Mouse (Mus musculus): ENCODE measurements around the gene Il13. TPM values are rescaled to one million over a fixed set of nuclear protein-coding genes. Genes with fewer than 3 reads are reported as not detected.

The Il13 gene
- polyA plus RNA-seq, 1 experiment from 2014 or later = not detected

GRCm38 (mm10) chr11:53623573-53623972 is 10.9 kb downstream of the Il13 start:
- ATAC-seq (ENCODE audit: low FRiP score, low TSS enrichment) (no peak), DNase-seq (no peak)
- Histone ChIP-seq H3K36me3 (ENCODE audit: control insufficient read depth, insufficient read depth, low read length) (no peaks in the 10 kb centered on the region), H3K4me2 (ENCODE audit: low read length) (no peak overlapping the region), H3K27ac (replicated peaks; ENCODE audit: low read depth, low read length) (no peak overlapping the region), H3K4me1 (ENCODE audit: control insufficient read depth, insufficient read depth, low read length) (no peaks in the 10 kb centered on the region), H3K9me3 (ENCODE audit: control insufficient read depth, low read length) (no peaks in the 10 kb centered on the region), H3K9ac (replicated peaks; ENCODE audit: low read length) (no peak overlapping the region), H3K27me3 (ENCODE audit: control insufficient read depth, insufficient read depth, low read length) (no peaks in the 10 kb centered on the region), H3K4me3 (replicated peaks; ENCODE audit: low read depth, low read length) (no peak overlapping the region)
- 95% methylated on average over 9 of the region's 9 CpGs for WGBS

- no peaks in the 10 kb centered on the region for H3K4me1 ChIP-seq (ENCODE audit: control insufficient read depth, insufficient read depth, low read length)
- H3K27ac ChIP-seq (replicated peaks; ENCODE audit: low read depth, low read length) = no peak overlapping the region
- no peak overlapping the region for H3K4me3 ChIP-seq (replicated peaks; ENCODE audit: low read depth, low read length)
- H3K4me2 ChIP-seq (ENCODE audit: low read length) = no peak overlapping the region
- no peak overlapping the region for H3K9ac ChIP-seq (replicated peaks; ENCODE audit: low read length)
- no peak for ATAC-seq (ENCODE audit: low FRiP score, low TSS enrichment)
- WGBS = 78% methylated on average over 6 of the region's 6 CpGs
- no peaks in the 10 kb centered on the region for H3K36me3 ChIP-seq (ENCODE audit: control insufficient read depth, insufficient read depth, low read length)
- no peaks in the 10 kb centered on the region for H3K27me3 ChIP-seq (ENCODE audit: control insufficient read depth, insufficient read depth, low read length)
- no peak for DNase-seq
- no peaks in the 10 kb centered on the region for H3K9me3 ChIP-seq (ENCODE audit: control insufficient read depth, low read length)
Observed at GRCm38 (mm10) chr11:53622440-53622806, 12.1 kb downstream of the Il13 start.

GRCm38 (mm10) chr11:53621582-53622439 is 12.7 kb downstream of the Il13 start:
- WGBS = 89% methylated on average over 11 of the region's 11 CpGs
- Histone ChIP-seq H3K27me3 (ENCODE audit: control insufficient read depth, insufficient read depth, low read length) (no peaks in the 10 kb centered on the region), H3K4me1 (ENCODE audit: control insufficient read depth, insufficient read depth, low read length) (no peaks in the 10 kb centered on the region), H3K9ac (replicated peaks; ENCODE audit: low read length) (no peak overlapping the region), H3K36me3 (ENCODE audit: control insufficient read depth, insufficient read depth, low read length) (no peaks in the 10 kb centered on the region), H3K4me2 (ENCODE audit: low read length) (no peak overlapping the region), H3K27ac (replicated peaks; ENCODE audit: low read depth, low read length) (no peak overlapping the region), H3K4me3 (replicated peaks; ENCODE audit: low read depth, low read length) (no peak overlapping the region), H3K9me3 (ENCODE audit: control insufficient read depth, low read length) (no peaks in the 10 kb centered on the region)
- ATAC-seq (ENCODE audit: low FRiP score, low TSS enrichment) (no peak), DNase-seq (no peak)

GRCm38 (mm10) chr11:53620094-53620493 is 14.4 kb downstream of the Il13 start:
- WGBS = 90% methylated on average over 4 of the region's 4 CpGs
- no peak for DNase-seq

GRCm38 (mm10) chr11:53619428-53619827 is 15.1 kb downstream of the Il13 start:
- Histone ChIP-seq H3K27ac (replicated peaks; ENCODE audit: low read depth, low read length) (no peak overlapping the region), H3K36me3 (ENCODE audit: control insufficient read depth, insufficient read depth, low read length) (no peaks in the 10 kb centered on the region), H3K9me3 (ENCODE audit: control insufficient read depth, low read length) (no peaks in the 10 kb centered on the region), H3K27me3 (ENCODE audit: control insufficient read depth, insufficient read depth, low read length) (no peaks in the 10 kb centered on the region), H3K4me1 (ENCODE audit: control insufficient read depth, insufficient read depth, low read length) (no peaks in the 10 kb centered on the region), H3K4me2 (ENCODE audit: low read length) (no peak overlapping the region), H3K4me3 (replicated peaks; ENCODE audit: low read depth, low read length) (no peak overlapping the region), H3K9ac (replicated peaks; ENCODE audit: low read length) (no peak overlapping the region)
- WGBS = 75% methylated on average over 6 of the region's 6 CpGs
- DNase-seq = no peak
- no peak for ATAC-seq (ENCODE audit: low FRiP score, low TSS enrichment)

More at GRCm38 (mm10) chr11:53620094-53620493, 14.4 kb downstream of the Il13 start:
- no peak overlapping the region for H3K9ac ChIP-seq (replicated peaks; ENCODE audit: low read length)
- no peaks in the 10 kb centered on the region for H3K4me1 ChIP-seq (ENCODE audit: control insufficient read depth, insufficient read depth, low read length)
- no peak for ATAC-seq (ENCODE audit: low FRiP score, low TSS enrichment)
- no peak overlapping the region for H3K27ac ChIP-seq (replicated peaks; ENCODE audit: low read depth, low read length)
- no peaks in the 10 kb centered on the region for H3K9me3 ChIP-seq (ENCODE audit: control insufficient read depth, low read length)
- no peaks in the 10 kb centered on the region for H3K36me3 ChIP-seq (ENCODE audit: control insufficient read depth, insufficient read depth, low read length)
- H3K27me3 ChIP-seq (ENCODE audit: control insufficient read depth, insufficient read depth, low read length) = no peaks in the 10 kb centered on the region
- no peak overlapping the region for H3K4me3 ChIP-seq (replicated peaks; ENCODE audit: low read depth, low read length)
- H3K4me2 ChIP-seq (ENCODE audit: low read length) = no peak overlapping the region

GRCm38 (mm10) chr11:53618619-53619198 is 15.8 kb downstream of the Il13 start, which contains the start of gene Il4:
Gene Il4 (minus strand): TSS chr11:53618669.
- Histone ChIP-seq H3K4me3 (replicated peaks; ENCODE audit: low read depth, low read length) (no peak within 1 kb of the TSS), H3K9ac (replicated peaks; ENCODE audit: low read length) (no peak within 1 kb of the TSS), H3K4me2 (ENCODE audit: low read length) (no peak within 1 kb of the TSS), H3K27me3 (ENCODE audit: control insufficient read depth, insufficient read depth, low read length) (no peaks in the 10 kb centered on the region), H3K4me1 (ENCODE audit: control insufficient read depth, insufficient read depth, low read length) (no peaks in the 10 kb centered on the region), H3K9me3 (ENCODE audit: control insufficient read depth, low read length) (no peaks in the 10 kb centered on the region), H3K27ac (replicated peaks; ENCODE audit: low read depth, low read length) (no peak within 1 kb of the TSS), H3K36me3 (ENCODE audit: control insufficient read depth, insufficient read depth, low read length) (no peaks in the 10 kb centered on the region)
- no peak for DNase-seq
- no peak for ATAC-seq (ENCODE audit: low FRiP score, low TSS enrichment)
- 83% methylated on average over 7 of the region's 7 CpGs for WGBS

- H3K36me3 ChIP-seq (ENCODE audit: control insufficient read depth, insufficient read depth, low read length) = no peaks in the 10 kb centered on the region
- H3K27me3 ChIP-seq (ENCODE audit: control insufficient read depth, insufficient read depth, low read length) = no peaks in the 10 kb centered on the region
- WGBS = 55% methylated on average over 4 of the region's 4 CpGs
- no peak overlapping the region for H3K9ac ChIP-seq (replicated peaks; ENCODE audit: low read length)
- no peaks in the 10 kb centered on the region for H3K9me3 ChIP-seq (ENCODE audit: control insufficient read depth, low read length)
- DNase-seq (no peak), ATAC-seq (ENCODE audit: low FRiP score, low TSS enrichment) (no peak)
- H3K27ac ChIP-seq (replicated peaks; ENCODE audit: low read depth, low read length) = no peak overlapping the region
- no peak overlapping the region for H3K4me2 ChIP-seq (ENCODE audit: low read length)
- no peaks in the 10 kb centered on the region for H3K4me1 ChIP-seq (ENCODE audit: control insufficient read depth, insufficient read depth, low read length)
- no peak overlapping the region for H3K4me3 ChIP-seq (replicated peaks; ENCODE audit: low read depth, low read length)
Observed at GRCm38 (mm10) chr11:53617562-53618109, 16.9 kb downstream of the Il13 start.

GRCm38 (mm10) chr11:53616748-53617558 is 17.5 kb downstream of the Il13 start:
- Histone ChIP-seq H3K4me2 (ENCODE audit: low read length) (no peak overlapping the region), H3K36me3 (ENCODE audit: control insufficient read depth, insufficient read depth, low read length) (no peaks in the 10 kb centered on the region), H3K27ac (replicated peaks; ENCODE audit: low read depth, low read length) (no peak overlapping the region), H3K27me3 (ENCODE audit: control insufficient read depth, insufficient read depth, low read length) (no peaks in the 10 kb centered on the region), H3K4me3 (replicated peaks; ENCODE audit: low read depth, low read length) (no peak overlapping the region), H3K9ac (replicated peaks; ENCODE audit: low read length) (no peak overlapping the region), H3K9me3 (ENCODE audit: control insufficient read depth, low read length) (no peaks in the 10 kb centered on the region), H3K4me1 (ENCODE audit: control insufficient read depth, insufficient read depth, low read length) (no peaks in the 10 kb centered on the region)
- 83% methylated on average over 8 of the region's 8 CpGs for WGBS
- DNase-seq (no peak), ATAC-seq (ENCODE audit: low FRiP score, low TSS enrichment) (no peak)

Data from midbrain, embryonic 14.5 days (tissue).